Mouse (Mus musculus): Measurements from ENCODE around the gene Acot7. TPM values are rescaled to one million over a fixed set of nuclear protein-coding genes. Genes with fewer than 3 reads are reported as not detected.

Gene Acot7
- 178 and 244 TPM in 2 replicates for polyA plus RNA-seq (2012; rRNA removed)

GRCm38 (mm10) chr4:152177537-152178343 is at the start of gene Acot7:
Gene Acot7 (plus strand): TSS chr4:152178134.
- DNase-seq (ENCODE audit: low read depth), result peak; percentile 98
- TF ChIP-seq CTCF (IDR thresholded peaks at IDR 0.05; ENCODE audit: borderline replicate concordance, extremely low read depth, insufficient read depth, insufficient read length) (no peak), POLR2A (IDR thresholded peaks at IDR 0.05; ENCODE audit: borderline replicate concordance, extremely low read depth, insufficient read depth, insufficient read length, poor library complexity, severe bottlenecking) (peak; percentile 87)

GRCm38 (mm10) chr4:152128784-152129183 is 49.1 kb upstream of the Acot7 start:
- no peak for TF ChIP-seq CTCF (IDR thresholded peaks at IDR 0.05; ENCODE audit: borderline replicate concordance, extremely low read depth, insufficient read depth, insufficient read length)
- no peak for TF ChIP-seq POLR2A (IDR thresholded peaks at IDR 0.05; ENCODE audit: borderline replicate concordance, extremely low read depth, insufficient read depth, insufficient read length, poor library complexity, severe bottlenecking)
- DNase-seq (ENCODE audit: low read depth), result no peak

GRCm38 (mm10) chr4:152129395-152129930 is 48.5 kb upstream of the Acot7 start:
- no peak for DNase-seq (ENCODE audit: low read depth)

GRCm38 (mm10) chr4:152130771-152131653 is 46.9 kb upstream of the Acot7 start:
- no peak for TF ChIP-seq CTCF (IDR thresholded peaks at IDR 0.05; ENCODE audit: borderline replicate concordance, extremely low read depth, insufficient read depth, insufficient read length)
- no peak for TF ChIP-seq POLR2A (IDR thresholded peaks at IDR 0.05; ENCODE audit: borderline replicate concordance, extremely low read depth, insufficient read depth, insufficient read length, poor library complexity, severe bottlenecking)
- peak; percentile 73 for DNase-seq (ENCODE audit: low read depth)

More at GRCm38 (mm10) chr4:152129395-152129930, 48.5 kb upstream of the Acot7 start:
- no peak for TF ChIP-seq POLR2A (IDR thresholded peaks at IDR 0.05; ENCODE audit: borderline replicate concordance, extremely low read depth, insufficient read depth, insufficient read length, poor library complexity, severe bottlenecking)
- TF ChIP-seq CTCF (IDR thresholded peaks at IDR 0.05; ENCODE audit: borderline replicate concordance, extremely low read depth, insufficient read depth, insufficient read length), result no peak

GRCm38 (mm10) chr4:152131809-152132771 is 45.8 kb upstream of the Acot7 start:
- DNase-seq (ENCODE audit: low read depth), result peak; percentile 72
- TF ChIP-seq POLR2A (IDR thresholded peaks at IDR 0.05; ENCODE audit: borderline replicate concordance, extremely low read depth, insufficient read depth, insufficient read length, poor library complexity, severe bottlenecking) (no peak), CTCF (IDR thresholded peaks at IDR 0.05; ENCODE audit: borderline replicate concordance, extremely low read depth, insufficient read depth, insufficient read length) (no peak)

- DNase-seq (ENCODE audit: low read depth), result no peak
- TF ChIP-seq CTCF (IDR thresholded peaks at IDR 0.05; ENCODE audit: borderline replicate concordance, extremely low read depth, insufficient read depth, insufficient read length), result no peak
These were observed 45.2 kb upstream of the Acot7 start for GRCm38 (mm10) chr4:152132772-152133169.

- DNase-seq (ENCODE audit: low read depth), result no peak
- TF ChIP-seq POLR2A (IDR thresholded peaks at IDR 0.05; ENCODE audit: borderline replicate concordance, extremely low read depth, insufficient read depth, insufficient read length, poor library complexity, severe bottlenecking) (no peak), CTCF (IDR thresholded peaks at IDR 0.05; ENCODE audit: borderline replicate concordance, extremely low read depth, insufficient read depth, insufficient read length) (no peak)
These were observed 44.7 kb upstream of the Acot7 start for GRCm38 (mm10) chr4:152133213-152133612.

- TF ChIP-seq POLR2A (IDR thresholded peaks at IDR 0.05; ENCODE audit: borderline replicate concordance, extremely low read depth, insufficient read depth, insufficient read length, poor library complexity, severe bottlenecking), result no peak
- peak; percentile 71 for TF ChIP-seq CTCF (IDR thresholded peaks at IDR 0.05; ENCODE audit: borderline replicate concordance, extremely low read depth, insufficient read depth, insufficient read length)
- no peak for DNase-seq (ENCODE audit: low read depth)
These were observed 43.4 kb upstream of the Acot7 start for GRCm38 (mm10) chr4:152134507-152134906.

- DNase-seq (ENCODE audit: low read depth), result no peak
- TF ChIP-seq CTCF (IDR thresholded peaks at IDR 0.05; ENCODE audit: borderline replicate concordance, extremely low read depth, insufficient read depth, insufficient read length) (no peak), POLR2A (IDR thresholded peaks at IDR 0.05; ENCODE audit: borderline replicate concordance, extremely low read depth, insufficient read depth, insufficient read length, poor library complexity, severe bottlenecking) (no peak)
These were observed 42.6 kb upstream of the Acot7 start for GRCm38 (mm10) chr4:152135363-152135762.

- DNase-seq (ENCODE audit: low read depth), result no peak
- TF ChIP-seq CTCF (IDR thresholded peaks at IDR 0.05; ENCODE audit: borderline replicate concordance, extremely low read depth, insufficient read depth, insufficient read length), result peak; percentile 62; the same call in 1 of the 2 replicates
- TF ChIP-seq POLR2A (IDR thresholded peaks at IDR 0.05; ENCODE audit: borderline replicate concordance, extremely low read depth, insufficient read depth, insufficient read length, poor library complexity, severe bottlenecking), result no peak
These were observed 41.6 kb upstream of the Acot7 start for GRCm38 (mm10) chr4:152136112-152136875.
